Comparison of ENCODE assay signal across 22 mouse cellular contexts in the genomic region with DNA sequence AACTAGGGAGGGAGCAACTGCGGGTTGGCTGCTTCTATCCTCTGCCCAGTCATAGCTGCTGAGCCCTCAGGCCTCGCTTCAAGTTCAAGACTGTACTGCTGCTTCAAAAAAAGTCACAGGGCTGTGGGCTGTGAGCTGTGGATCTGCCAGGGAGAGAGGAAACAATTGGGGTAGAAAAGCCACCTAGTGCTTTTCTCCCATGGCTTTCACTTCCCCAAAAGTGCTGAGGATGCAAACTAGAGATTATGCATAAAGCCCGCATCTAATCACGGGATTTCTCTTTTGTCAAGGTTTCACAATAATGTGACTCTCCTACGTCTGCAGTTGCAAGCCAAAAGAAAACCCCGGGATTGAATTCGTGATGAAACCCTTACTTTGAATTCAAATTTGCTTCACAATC.
DNase-seq lines count a peak whose midpoint lies in the region; ATAC-seq and TF ChIP-seq lines count a peak whose summit lies in the region.
"Had no signal": no experiment of that assay in that cellular context is flagged by ENCODE, and none has a peak within 500 bp of the region (broad histone marks: within the 10 kb centered on the region; RNA-seq: fewer than 3 reads in every experiment).

No protein-coding gene starts in this region.

- no peak for ATAC-seq in heart, embryonic 13.5 days (ENCODE audit: extremely low read depth, insufficient number of reproducible peaks, low FRiP score, low TSS enrichment)
- no peak for ATAC-seq in midbrain, embryonic 12.5 days (ENCODE audit: low FRiP score, low read depth)
- ATAC-seq in midbrain, embryonic 16.5 days: no peak
- no peak for ATAC-seq in midbrain, postnatal 0 days (ENCODE audit: low FRiP score)
- ATAC-seq: activated CD4-positive, CD25-positive, alpha-beta regulatory T cell, adult 4 months had no signal

- no peaks in the 10 kb centered on the region for H3K27me3 ChIP-seq in heart, embryonic 13.5 days (replicated peaks)
- H3K27me3 ChIP-seq in midbrain, embryonic 12.5 days: no peaks in the 10 kb centered on the region
- H3K27me3 ChIP-seq in midbrain, embryonic 16.5 days (ENCODE audit: control insufficient read depth, insufficient read depth, low read depth, low read length): no peaks in the 10 kb centered on the region
- H3K27me3 ChIP-seq in midbrain, postnatal 0 days (ENCODE audit: insufficient read depth, low read length): no peaks in the 10 kb centered on the region
- H3K27me3 ChIP-seq: lung, embryonic 15.5 days had no signal

- H3K27ac ChIP-seq in heart, embryonic 13.5 days (replicated peaks): no peak overlapping the region
- H3K27ac ChIP-seq in midbrain, embryonic 12.5 days (replicated peaks): no peak overlapping the region
- H3K27ac ChIP-seq in midbrain, embryonic 16.5 days (ENCODE audit: low read length): no peak overlapping the region
- no peak overlapping the region for H3K27ac ChIP-seq in midbrain, postnatal 0 days (ENCODE audit: low read depth, low read length)
- H3K27ac ChIP-seq: embryonic facial prominence, embryonic 10.5 days; liver, embryonic 14.5 days; lung, embryonic 15.5 days; neural tube, embryonic 13.5 days had no signal

- no peak for TF ChIP-seq CTCF in midbrain, postnatal 0 days (IDR thresholded peaks at IDR 0.05)

- H3K4me2 ChIP-seq in heart, embryonic 13.5 days: peak overlapping the region; percentile 50
- H3K4me2 ChIP-seq in midbrain, embryonic 12.5 days (replicated peaks): 0 out of 2 replicates have a peak overlapping the region, but pooled peaks have one; percentile 9
- H3K4me2 ChIP-seq in midbrain, embryonic 16.5 days (ENCODE audit: low read length): no peak overlapping the region
- 0 out of 2 replicates have a peak overlapping the region, but pooled peaks have one; percentile 6 for H3K4me2 ChIP-seq in midbrain, postnatal 0 days (ENCODE audit: low read depth, low read length, poor library complexity, severe bottlenecking)
- H3K4me2 ChIP-seq: lung, embryonic 15.5 days; neural tube, embryonic 13.5 days had no signal

- H3K4me1 ChIP-seq in heart, embryonic 13.5 days: peaks cover 35% of the 10 kb centered on the region
- H3K4me1 ChIP-seq in midbrain, embryonic 12.5 days: peaks cover 12% of the 10 kb centered on the region; the same call in 1 of the 2 replicates
- peaks cover 4% of the 10 kb centered on the region; the same call in 1 of the 2 replicates for H3K4me1 ChIP-seq in midbrain, embryonic 16.5 days (ENCODE audit: control insufficient read depth, insufficient read depth, low read length)
- H3K4me1 ChIP-seq in midbrain, postnatal 0 days (ENCODE audit: insufficient read depth, low read length): peaks cover 6% of the 10 kb centered on the region; the same call in 1 of the 2 replicates

- no peak for DNase-seq in heart, adult 8-10 months (ENCODE audit: low spot score)
- peak; percentile 9 for DNase-seq in c-Kit-positive CD71-negative TER-119-negative erythroid progenitor cells, embryonic 14.5 days (ENCODE audit: low read depth)
- DNase-seq in midbrain, postnatal 0 days (ENCODE audit: low spot score): no peak
- DNase-seq in cerebellum, postnatal 4 days (ENCODE audit: low spot score in 2 of 2): no peak
- no peak for DNase-seq in cerebellum, postnatal 10 days
- DNase-seq: adrenal gland, postnatal 10 days; cerebellum, adult 11 months; cerebellum, postnatal 25 days; gastrocnemius, postnatal 14 days; kidney, adult 18-20 months; kidney, postnatal 10 days; lung, postnatal 4 days; thymus, postnatal 4 days had no signal

- no peak overlapping the region for H3K4me3 ChIP-seq in heart, embryonic 13.5 days
- no peak overlapping the region for H3K4me3 ChIP-seq in midbrain, embryonic 12.5 days
- H3K4me3 ChIP-seq in midbrain, embryonic 16.5 days (ENCODE audit: low read depth, low read length): no peak overlapping the region
- no peak overlapping the region for H3K4me3 ChIP-seq in midbrain, postnatal 0 days (ENCODE audit: low read depth, low read length)
- H3K4me3 ChIP-seq: embryonic facial prominence, embryonic 10.5 days; lung, embryonic 15.5 days; neural tube, embryonic 13.5 days had no signal

- no peaks in the 10 kb centered on the region for H3K9me3 ChIP-seq in heart, embryonic 13.5 days
- H3K9me3 ChIP-seq in midbrain, embryonic 12.5 days: no peaks in the 10 kb centered on the region
- H3K9me3 ChIP-seq in midbrain, embryonic 16.5 days (replicated peaks; ENCODE audit: control insufficient read depth, low read length, poor library complexity, severe bottlenecking): no peaks in the 10 kb centered on the region
- no peaks in the 10 kb centered on the region for H3K9me3 ChIP-seq in midbrain, postnatal 0 days (ENCODE audit: low read length)
- H3K9me3 ChIP-seq: embryonic facial prominence, embryonic 10.5 days; G1E; lung, embryonic 15.5 days; neural tube, embryonic 13.5 days had no signal

- no peaks in the 10 kb centered on the region for H3K36me3 ChIP-seq in heart, embryonic 13.5 days
- no peaks in the 10 kb centered on the region for H3K36me3 ChIP-seq in midbrain, embryonic 12.5 days
- no peaks in the 10 kb centered on the region for H3K36me3 ChIP-seq in midbrain, embryonic 16.5 days (ENCODE audit: control insufficient read depth, insufficient read depth, low read length)
- H3K36me3 ChIP-seq in midbrain, postnatal 0 days (ENCODE audit: insufficient read depth, low read length): no peaks in the 10 kb centered on the region
- H3K36me3 ChIP-seq: embryonic facial prominence, embryonic 10.5 days; G1E; lung, embryonic 15.5 days; neural tube, embryonic 13.5 days had no signal

- H3K9ac ChIP-seq in heart, embryonic 13.5 days: 0 out of 2 replicates have a peak overlapping the region, but pooled peaks have one; percentile 24
- H3K9ac ChIP-seq in midbrain, embryonic 12.5 days (replicated peaks): no peak overlapping the region
- H3K9ac ChIP-seq in midbrain, embryonic 16.5 days (ENCODE audit: low read depth, low read length): no peak overlapping the region
- no peak overlapping the region for H3K9ac ChIP-seq in midbrain, postnatal 0 days (replicated peaks; ENCODE audit: low read length, poor library complexity, severe bottlenecking)
- H3K9ac ChIP-seq: liver, embryonic 14.5 days; lung, embryonic 15.5 days; neural tube, embryonic 13.5 days had no signal

- WGBS in heart, embryonic 13.5 days: 52% methylated on average over 7 of the region's 7 CpGs
- WGBS in midbrain, embryonic 12.5 days: 29% methylated on average over 7 of the region's 7 CpGs
- 26% methylated on average over 7 of the region's 7 CpGs for WGBS in midbrain, embryonic 16.5 days
- 32% methylated on average over 7 of the region's 7 CpGs for WGBS in midbrain, postnatal 0 days
